Mouse (Mus musculus): Measurements from ENCODE around the gene 1700003H04Rik. TPM values are rescaled to one million over a fixed set of nuclear protein-coding genes. Genes with fewer than 3 reads are reported as not detected.

The 1700003H04Rik gene
- polyA plus RNA-seq, 1 experiment: not detected

DNA sequence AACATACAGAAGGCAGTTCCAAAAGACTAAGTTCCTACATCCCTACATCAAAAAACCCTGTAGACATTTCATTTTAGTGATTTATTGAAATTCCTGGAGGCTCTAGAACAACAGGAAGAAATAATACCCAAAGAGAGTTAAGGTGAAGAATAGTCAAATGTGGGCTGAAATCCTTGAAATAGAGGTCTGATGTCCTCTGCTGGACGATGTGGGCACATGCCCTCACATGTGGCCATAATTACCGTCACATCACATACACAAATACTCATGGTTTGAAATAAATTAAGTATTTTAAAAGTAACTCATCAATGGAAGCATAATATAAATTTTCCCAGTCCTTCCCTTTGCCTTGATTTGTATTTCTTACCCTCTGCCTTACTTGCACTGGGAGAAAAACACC is 4.9 kb upstream of the 1700003H04Rik start:
- TF ChIP-seq CTCF (IDR thresholded peaks at IDR 0.05; ENCODE audit: borderline replicate concordance, insufficient read depth, low read depth, low read length): no peak
- no peak for TF ChIP-seq POLR2A (IDR thresholded peaks at IDR 0.05; ENCODE audit: borderline replicate concordance, insufficient read depth, low read length)
- Histone ChIP-seq H3K27me3 (ENCODE audit: control insufficient read depth, insufficient read depth, low read length) (no peaks in the 10 kb centered on the region), H3K4me3 (replicated peaks; ENCODE audit: insufficient read depth, low read depth, low read length) (no peak overlapping the region), H3K27ac (ENCODE audit: insufficient read depth, low read length) (no peak overlapping the region), H3K4me1 (ENCODE audit: control insufficient read depth, insufficient read depth, low read length) (no peaks in the 10 kb centered on the region)
- 84% methylated on average over 2 of the region's 2 CpGs for WGBS
- DNase-seq: no peak

DNA sequence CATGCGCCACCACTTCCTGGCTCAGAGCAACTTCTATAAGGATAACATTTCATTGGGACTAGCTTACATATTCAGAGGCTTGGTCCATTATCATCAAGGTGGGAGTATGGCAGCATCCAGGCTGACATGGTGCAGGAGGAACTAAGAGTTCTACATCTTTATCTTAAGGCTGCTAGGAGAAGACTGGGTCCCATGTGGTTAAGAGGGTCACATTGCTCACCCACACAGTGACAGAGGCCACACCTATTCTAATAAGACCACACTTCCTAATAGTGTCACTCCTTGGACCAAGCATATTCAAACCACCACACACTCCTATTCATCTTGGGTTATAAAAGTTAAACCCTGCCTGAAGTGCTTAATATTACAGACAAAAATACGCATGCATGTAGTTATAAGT is 23.6 kb downstream of the 1700003H04Rik start:
- no peak for TF ChIP-seq POLR2A (IDR thresholded peaks at IDR 0.05; ENCODE audit: borderline replicate concordance, insufficient read depth, low read length)
- no peak for TF ChIP-seq CTCF (IDR thresholded peaks at IDR 0.05; ENCODE audit: borderline replicate concordance, insufficient read depth, low read depth, low read length)
- Histone ChIP-seq H3K27me3 (ENCODE audit: control insufficient read depth, insufficient read depth, low read length) (no peaks in the 10 kb centered on the region), H3K4me1 (ENCODE audit: control insufficient read depth, insufficient read depth, low read length) (no peaks in the 10 kb centered on the region), H3K4me3 (replicated peaks; ENCODE audit: insufficient read depth, low read depth, low read length) (no peak overlapping the region), H3K27ac (ENCODE audit: insufficient read depth, low read length) (no peak overlapping the region)
- 95% methylated on average over 2 of the region's 2 CpGs for WGBS
- DNase-seq: no peak

DNA sequence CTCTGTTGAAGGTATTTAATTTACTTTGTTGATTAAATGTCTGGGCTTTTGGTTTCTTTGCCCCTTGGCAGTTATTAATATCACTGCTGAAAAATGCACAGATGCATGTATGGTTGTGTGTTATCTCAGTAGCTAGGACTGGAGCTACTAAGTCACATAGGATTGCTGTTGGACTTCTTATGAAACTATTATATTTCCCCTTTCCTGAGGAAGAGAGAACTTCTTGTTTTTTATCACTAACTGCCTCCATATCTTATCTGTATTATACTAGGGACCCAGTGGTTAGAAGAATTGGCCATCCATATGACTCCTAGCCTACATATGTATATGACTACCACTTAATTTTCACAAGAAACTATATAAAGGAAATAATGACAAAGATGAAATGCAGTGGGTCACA is 24.9 kb downstream of the 1700003H04Rik start:
- no peak overlapping the region for H3K4me3 ChIP-seq (replicated peaks; ENCODE audit: insufficient read depth, low read depth, low read length)
- H3K4me1 ChIP-seq (ENCODE audit: control insufficient read depth, insufficient read depth, low read length): no peaks in the 10 kb centered on the region
- DNase-seq: no peak
- no peak for TF ChIP-seq POLR2A (IDR thresholded peaks at IDR 0.05; ENCODE audit: borderline replicate concordance, insufficient read depth, low read length)
- TF ChIP-seq CTCF (IDR thresholded peaks at IDR 0.05; ENCODE audit: borderline replicate concordance, insufficient read depth, low read depth, low read length): no peak
- no peaks in the 10 kb centered on the region for H3K27me3 ChIP-seq (ENCODE audit: control insufficient read depth, insufficient read depth, low read length)
- no peak overlapping the region for H3K27ac ChIP-seq (ENCODE audit: insufficient read depth, low read length)

DNA sequence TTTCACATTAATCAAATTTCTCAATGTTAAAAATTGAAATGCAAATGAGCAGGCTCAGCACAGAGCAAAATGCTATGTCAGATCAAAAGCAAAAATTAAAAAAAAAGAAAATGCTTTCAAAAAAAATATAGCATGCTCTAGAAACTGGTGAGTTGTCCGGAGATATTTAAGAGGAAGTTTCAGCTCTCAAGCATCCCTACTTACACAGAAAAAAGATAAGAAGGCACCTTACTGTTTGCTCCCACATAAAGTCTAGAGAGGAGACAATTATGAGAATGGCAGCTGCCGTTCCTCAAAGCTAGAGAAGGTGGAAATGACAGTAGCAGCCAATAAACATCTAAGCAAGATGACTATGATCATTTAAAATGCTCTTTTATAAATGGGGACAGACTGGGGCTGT is 25.8 kb downstream of the 1700003H04Rik start:
- TF ChIP-seq POLR2A (IDR thresholded peaks at IDR 0.05; ENCODE audit: borderline replicate concordance, insufficient read depth, low read length): no peak
- TF ChIP-seq CTCF (IDR thresholded peaks at IDR 0.05; ENCODE audit: borderline replicate concordance, insufficient read depth, low read depth, low read length): no peak
- no peak overlapping the region for H3K4me3 ChIP-seq (replicated peaks; ENCODE audit: insufficient read depth, low read depth, low read length)
- H3K27me3 ChIP-seq (ENCODE audit: control insufficient read depth, insufficient read depth, low read length): no peaks in the 10 kb centered on the region
- WGBS: 86% methylated on average over 2 of the region's 2 CpGs
- no peak overlapping the region for H3K27ac ChIP-seq (ENCODE audit: insufficient read depth, low read length)
- DNase-seq: no peak
- H3K4me1 ChIP-seq (ENCODE audit: control insufficient read depth, insufficient read depth, low read length): no peaks in the 10 kb centered on the region

DNA sequence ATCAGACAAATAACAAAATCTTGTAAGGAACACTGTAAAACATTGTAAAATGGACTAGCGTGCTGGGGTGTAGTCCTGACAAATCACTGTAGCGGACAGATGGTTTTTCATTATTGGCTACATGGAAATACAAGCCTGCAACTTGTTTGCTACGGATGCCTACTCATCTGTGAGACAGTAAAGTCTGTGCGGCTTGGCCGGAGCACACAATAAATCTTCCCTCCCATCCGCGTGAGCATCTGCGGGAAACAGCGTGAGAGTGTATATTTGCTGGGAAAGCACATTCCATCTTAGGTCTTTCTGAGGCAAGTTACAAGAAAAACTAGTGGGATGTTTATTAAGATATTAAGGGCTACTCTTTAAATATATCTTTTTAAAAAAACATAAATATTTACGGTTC is 32.0 kb downstream of the 1700003H04Rik start:
- H3K27me3 ChIP-seq (ENCODE audit: control insufficient read depth, insufficient read depth, low read length): no peaks in the 10 kb centered on the region
- no peaks in the 10 kb centered on the region; the same call in 1 of the 2 replicates for H3K4me1 ChIP-seq (ENCODE audit: control insufficient read depth, insufficient read depth, low read length)
- WGBS: 25% methylated on average over 10 of the region's 10 CpGs
- no peak overlapping the region for H3K27ac ChIP-seq (ENCODE audit: insufficient read depth, low read length)
- DNase-seq: peak in 1 of 2 experiments; percentile 2
- H3K4me3 ChIP-seq (replicated peaks; ENCODE audit: insufficient read depth, low read depth, low read length): no peak overlapping the region
- TF ChIP-seq CTCF (IDR thresholded peaks at IDR 0.05; ENCODE audit: borderline replicate concordance, insufficient read depth, low read depth, low read length): no peak
- TF ChIP-seq POLR2A (IDR thresholded peaks at IDR 0.05; ENCODE audit: borderline replicate concordance, insufficient read depth, low read length): no peak

DNA sequence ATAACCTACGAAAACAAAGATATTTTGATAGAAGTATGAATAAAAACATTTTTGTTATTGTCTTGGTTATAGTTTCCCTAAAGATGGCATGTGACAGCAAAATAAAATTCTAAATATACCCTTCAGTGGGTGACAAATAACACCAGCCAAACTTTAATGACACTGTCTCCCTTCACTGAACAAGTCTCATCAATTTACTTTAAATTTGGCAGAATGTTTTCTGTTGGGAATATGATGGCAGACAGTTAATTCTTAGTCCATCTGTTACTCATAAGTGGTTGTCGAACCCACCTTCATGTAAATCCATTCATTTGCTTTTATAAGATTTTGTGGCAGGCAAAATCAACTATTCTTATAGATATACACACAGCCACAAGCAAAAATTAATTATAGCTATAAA is 42.6 kb downstream of the 1700003H04Rik start:
- no peak overlapping the region for H3K27ac ChIP-seq (ENCODE audit: insufficient read depth, low read length)
- no peak overlapping the region for H3K4me3 ChIP-seq (replicated peaks; ENCODE audit: insufficient read depth, low read depth, low read length)
- no peak for TF ChIP-seq CTCF (IDR thresholded peaks at IDR 0.05; ENCODE audit: borderline replicate concordance, insufficient read depth, low read depth, low read length)
- TF ChIP-seq POLR2A (IDR thresholded peaks at IDR 0.05; ENCODE audit: borderline replicate concordance, insufficient read depth, low read length): no peak
- no peak for DNase-seq
- no peaks in the 10 kb centered on the region for H3K27me3 ChIP-seq (ENCODE audit: control insufficient read depth, insufficient read depth, low read length)
- H3K4me1 ChIP-seq (ENCODE audit: control insufficient read depth, insufficient read depth, low read length): no peaks in the 10 kb centered on the region
- WGBS: 43% methylated on average over 2 of the region's 2 CpGs

DNA sequence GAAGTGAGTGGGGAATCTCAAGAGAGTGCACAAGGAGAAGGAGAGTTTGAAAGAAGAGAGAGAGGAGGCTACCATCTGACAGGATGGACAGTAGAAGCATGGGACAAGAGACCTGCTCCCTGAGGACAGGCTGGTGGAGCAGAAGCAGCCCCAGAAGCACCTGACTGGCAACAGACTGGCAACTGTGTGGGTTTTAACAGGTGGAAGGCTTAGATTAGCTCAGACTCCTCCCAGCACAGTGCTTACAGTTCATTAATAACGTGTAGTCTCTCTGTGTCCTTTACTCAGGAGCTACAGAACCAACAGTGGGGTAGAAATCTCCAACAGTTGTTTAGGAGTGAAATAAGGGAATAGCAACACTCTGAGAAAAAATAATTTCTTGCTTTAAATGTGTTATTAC is 44.3 kb downstream of the 1700003H04Rik start:
- no peak for TF ChIP-seq POLR2A (IDR thresholded peaks at IDR 0.05; ENCODE audit: borderline replicate concordance, insufficient read depth, low read length)
- TF ChIP-seq CTCF (IDR thresholded peaks at IDR 0.05; ENCODE audit: borderline replicate concordance, insufficient read depth, low read depth, low read length): no peak
- Histone ChIP-seq H3K4me1 (ENCODE audit: control insufficient read depth, insufficient read depth, low read length) (no peaks in the 10 kb centered on the region), H3K27ac (ENCODE audit: insufficient read depth, low read length) (no peak overlapping the region), H3K27me3 (ENCODE audit: control insufficient read depth, insufficient read depth, low read length) (no peaks in the 10 kb centered on the region), H3K4me3 (replicated peaks; ENCODE audit: insufficient read depth, low read depth, low read length) (no peak overlapping the region)
- DNase-seq: no peak
- WGBS: 16% methylated on average over 1 of the region's 1 CpGs

DNA sequence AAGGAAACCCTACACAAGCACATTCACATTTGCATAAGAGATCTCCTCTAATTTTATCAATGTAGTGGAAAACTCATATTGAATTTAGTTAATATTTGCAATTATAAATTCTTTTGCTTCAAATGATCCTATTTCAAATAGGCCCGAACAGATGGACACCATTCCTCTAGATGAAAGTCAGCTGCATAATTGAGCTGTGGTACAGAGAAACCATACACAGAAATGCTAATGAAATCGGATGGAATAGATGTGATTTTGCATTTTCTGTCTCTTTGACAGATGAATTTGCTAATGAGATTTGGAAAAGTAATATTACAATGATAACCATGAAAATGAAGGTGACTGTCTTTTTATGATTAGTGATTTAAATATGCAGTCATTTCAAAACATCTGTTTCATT is 62.1 kb downstream of the 1700003H04Rik start:
- 47% methylated on average over 2 of the region's 2 CpGs for WGBS
- no peaks in the 10 kb centered on the region for H3K27me3 ChIP-seq (ENCODE audit: control insufficient read depth, insufficient read depth, low read length)
- no peaks in the 10 kb centered on the region for H3K4me1 ChIP-seq (ENCODE audit: control insufficient read depth, insufficient read depth, low read length)
- H3K4me3 ChIP-seq (replicated peaks; ENCODE audit: insufficient read depth, low read depth, low read length): no peak overlapping the region
- no peak for DNase-seq
- no peak overlapping the region for H3K27ac ChIP-seq (ENCODE audit: insufficient read depth, low read length)
- TF ChIP-seq POLR2A (IDR thresholded peaks at IDR 0.05; ENCODE audit: borderline replicate concordance, insufficient read depth, low read length): no peak
- no peak for TF ChIP-seq CTCF (IDR thresholded peaks at IDR 0.05; ENCODE audit: borderline replicate concordance, insufficient read depth, low read depth, low read length)

Other genes with a start within 250 kb of the 1700003H04Rik start
- not detected in 2 replicates for gene 1700006A11Rik, start 155.1 kb downstream of the 1700003H04Rik start, polyA plus RNA-seq (2012; rRNA removed)

Data from cerebellum, adult 2 months (tissue).